Mouse (Mus musculus) myocyte (in vitro differentiated cells): ENCODE data around the gene Mob2.

Experiments
- MAX ChIP-seq: IDR thresholded peaks from one replicate; pipeline ENCODE4 v1.6.1; 2011; ENCODE audit warnings: low read depth, mild to moderate bottlenecking, control low read depth
- MYOD1 ChIP-seq, 3 experiments: IDR thresholded peaks; one replicate each; pipeline ENCODE4 v1.6.1; 2011; ENCODE audit warnings: control low read depth in 2 of 3, low read depth in 2 of 3, mild to moderate bottlenecking in 2 of 3, moderate library complexity in 1 of 3; ENCODE audit not compliant: insufficient read length in 2 of 3, control insufficient read depth in 1 of 3
- POLR2A ChIP-seq: IDR thresholded peaks from one replicate; pipeline ENCODE4 v1.6.1; 2011; ENCODE audit warnings: low read depth, mild to moderate bottlenecking, control low read depth, moderate library complexity; ENCODE audit not compliant: insufficient read length

- no peak for TF ChIP-seq MYOD1 (IDR thresholded peaks at IDR 0.05; ENCODE audit: control insufficient read depth in 1 of 3, insufficient read length in 2 of 3, low read depth in 2 of 3)
- no peak for TF ChIP-seq POLR2A
- TF ChIP-seq MAX: no peak
Observed at GRCm38 (mm10) chr7:142030073-142030472, 30.8 kb downstream of the Mob2 start.
